Mouse (Mus musculus): ENCODE results near the gene Hist1h4b.
"Not testable (repeated sequence)": the region's sequence is repeated elsewhere in the genome, so short reads cannot be mapped to it uniquely, and the experiment has no call there.

Gene Hist1h4b

DNA sequence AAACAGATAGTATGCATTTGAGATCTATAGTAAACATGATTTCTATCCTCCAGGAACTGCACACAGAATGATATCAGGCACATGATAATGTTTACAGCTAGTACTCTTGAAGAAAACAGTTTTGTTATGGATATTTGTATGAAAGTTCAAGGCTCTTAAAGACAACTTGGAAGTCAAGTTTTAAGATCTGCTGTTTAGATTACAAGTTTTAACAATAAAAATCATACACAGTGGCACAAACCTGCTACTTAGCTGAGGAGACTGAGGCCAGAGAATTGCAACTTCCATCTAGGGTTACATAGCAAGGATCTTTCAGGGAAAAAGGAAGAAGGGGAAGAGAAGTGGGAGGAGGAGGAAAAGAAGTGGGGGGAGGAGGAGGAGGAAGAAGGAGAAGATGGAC lies 1.8 kb upstream of the Hist1h4b start:
- DNase-seq (ENCODE audit: extremely low read depth, insufficient read length, low spot score) = no peak

DNA sequence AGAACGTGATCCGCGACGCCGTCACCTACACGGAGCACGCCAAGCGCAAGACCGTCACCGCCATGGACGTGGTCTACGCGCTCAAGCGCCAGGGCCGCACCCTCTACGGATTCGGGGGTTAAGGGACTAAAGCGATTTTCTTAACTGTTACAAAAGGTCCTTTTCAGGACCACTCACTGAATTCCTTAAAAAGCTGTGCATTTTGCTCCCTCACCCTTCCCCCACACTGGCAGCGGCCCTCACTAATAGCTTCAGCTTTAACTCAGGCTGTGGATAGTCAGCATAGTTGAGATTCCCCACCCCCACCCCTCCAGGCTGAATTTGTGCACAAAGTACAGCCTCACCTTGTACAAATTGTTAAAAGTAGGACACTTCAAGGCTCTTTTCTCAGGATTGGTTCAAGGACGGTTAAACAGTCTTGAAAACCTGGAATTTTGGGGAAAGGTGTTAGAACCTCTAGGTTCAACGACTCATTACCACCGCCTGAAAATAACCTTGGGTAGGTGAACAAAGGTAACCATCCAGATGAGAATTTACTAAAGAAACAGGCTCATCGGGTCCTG lies 479 bp downstream of the Hist1h4b start:
- peak; percentile 91 for DNase-seq (ENCODE audit: extremely low read depth, insufficient read length, low spot score)

DNA sequence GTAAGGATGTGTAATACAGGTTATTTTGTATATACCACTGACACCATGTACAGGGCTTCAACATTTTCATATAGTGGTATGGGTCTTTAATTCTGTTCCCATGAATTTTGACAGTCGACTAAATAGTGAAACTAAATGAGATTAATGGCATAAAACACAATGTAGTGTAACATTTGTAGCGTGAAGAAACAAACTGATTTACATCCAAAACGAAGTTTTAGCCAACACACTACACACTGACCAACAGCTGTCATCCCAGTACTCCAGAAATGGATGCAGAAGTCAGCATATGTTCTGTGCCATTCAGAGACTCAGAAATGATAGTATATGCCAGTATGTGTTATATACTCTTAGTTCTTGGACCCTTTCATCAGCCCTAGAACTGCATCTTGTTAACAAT lies 1.1 kb downstream of the Hist1h4b start:
- no peak for DNase-seq (ENCODE audit: extremely low read depth, insufficient read length, low spot score)

DNA sequence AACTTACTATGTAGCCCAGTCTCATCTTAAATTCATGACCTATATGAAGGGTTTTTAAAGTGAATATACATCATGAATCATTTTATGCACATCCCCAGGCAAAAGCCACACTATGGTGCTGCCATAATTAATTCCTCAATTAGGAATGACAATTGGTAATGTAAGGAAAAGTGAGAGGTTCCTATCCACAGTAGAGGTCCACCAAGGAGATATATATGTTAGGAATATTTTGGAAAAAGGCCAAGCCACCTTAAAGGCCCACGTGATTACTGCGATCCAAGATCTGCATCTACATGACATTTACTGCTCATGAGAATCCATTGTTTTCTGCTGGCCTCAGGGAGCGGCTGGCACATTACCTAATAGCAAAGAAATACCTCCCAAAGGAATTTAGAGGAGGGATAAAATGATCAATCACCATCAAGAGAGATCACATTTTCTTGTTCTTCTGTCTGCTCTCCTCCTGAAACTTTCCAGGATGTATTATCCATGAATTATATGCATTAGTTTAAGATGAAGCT lies 2.5 kb downstream of the Hist1h4b start:
- no peak for DNase-seq (ENCODE audit: extremely low read depth, insufficient read length, low spot score)

DNA sequence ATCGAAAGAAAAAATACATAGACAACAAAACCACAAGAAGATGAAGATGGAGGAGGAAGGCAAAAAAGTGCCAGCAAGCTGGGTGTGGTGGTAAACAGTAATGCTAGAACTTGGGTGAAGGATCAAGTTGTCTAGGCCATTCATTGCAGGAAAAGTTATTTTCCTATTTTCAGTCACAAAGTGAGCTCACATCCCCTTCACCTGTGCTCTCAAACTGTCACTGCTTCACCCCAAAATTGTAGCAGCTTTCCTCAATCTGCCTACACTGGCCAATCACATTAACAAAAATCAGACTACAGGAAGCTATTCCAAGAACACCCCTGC lies 3.1 kb downstream of the Hist1h4b start:
- DNase-seq (ENCODE audit: extremely low read depth, insufficient read length, low spot score) = peak; percentile 20

DNA sequence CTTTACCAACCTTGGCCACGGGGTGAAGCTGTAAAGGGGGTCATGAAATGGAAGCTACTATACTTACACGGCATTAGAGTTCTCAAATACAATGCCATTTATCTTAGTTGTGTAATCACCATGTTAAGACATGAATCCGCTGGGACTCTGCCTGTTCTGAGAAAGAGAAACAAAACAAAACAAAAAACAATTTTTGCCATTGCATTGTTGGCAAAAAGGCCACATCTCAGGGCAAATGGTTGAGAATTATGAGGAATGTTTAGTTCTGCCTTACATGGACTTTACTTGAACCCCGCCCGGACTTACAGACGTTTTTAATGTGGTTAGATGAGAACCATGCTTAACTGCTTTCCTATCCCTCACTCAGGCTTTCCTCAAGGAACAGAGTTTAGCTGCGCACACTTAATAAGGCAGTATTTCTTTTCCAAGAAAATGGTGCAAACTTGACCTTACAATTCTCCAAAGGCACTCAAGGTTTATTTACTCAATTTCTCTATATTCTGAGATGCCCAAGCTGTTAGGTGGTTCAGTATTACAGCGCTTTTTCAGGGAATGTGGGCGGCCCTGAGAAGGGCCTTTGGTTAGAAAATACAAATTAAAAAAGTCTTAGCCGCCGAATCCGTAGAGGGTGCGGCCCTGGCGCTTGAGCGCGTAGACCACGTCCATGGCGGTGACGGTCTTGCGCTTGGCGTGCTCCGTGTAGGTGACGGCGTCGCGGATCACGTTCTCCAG lies 3.6 kb downstream of the Hist1h4b start:
- DNase-seq (ENCODE audit: extremely low read depth, insufficient read length, low spot score) = peak; percentile 70

DNA sequence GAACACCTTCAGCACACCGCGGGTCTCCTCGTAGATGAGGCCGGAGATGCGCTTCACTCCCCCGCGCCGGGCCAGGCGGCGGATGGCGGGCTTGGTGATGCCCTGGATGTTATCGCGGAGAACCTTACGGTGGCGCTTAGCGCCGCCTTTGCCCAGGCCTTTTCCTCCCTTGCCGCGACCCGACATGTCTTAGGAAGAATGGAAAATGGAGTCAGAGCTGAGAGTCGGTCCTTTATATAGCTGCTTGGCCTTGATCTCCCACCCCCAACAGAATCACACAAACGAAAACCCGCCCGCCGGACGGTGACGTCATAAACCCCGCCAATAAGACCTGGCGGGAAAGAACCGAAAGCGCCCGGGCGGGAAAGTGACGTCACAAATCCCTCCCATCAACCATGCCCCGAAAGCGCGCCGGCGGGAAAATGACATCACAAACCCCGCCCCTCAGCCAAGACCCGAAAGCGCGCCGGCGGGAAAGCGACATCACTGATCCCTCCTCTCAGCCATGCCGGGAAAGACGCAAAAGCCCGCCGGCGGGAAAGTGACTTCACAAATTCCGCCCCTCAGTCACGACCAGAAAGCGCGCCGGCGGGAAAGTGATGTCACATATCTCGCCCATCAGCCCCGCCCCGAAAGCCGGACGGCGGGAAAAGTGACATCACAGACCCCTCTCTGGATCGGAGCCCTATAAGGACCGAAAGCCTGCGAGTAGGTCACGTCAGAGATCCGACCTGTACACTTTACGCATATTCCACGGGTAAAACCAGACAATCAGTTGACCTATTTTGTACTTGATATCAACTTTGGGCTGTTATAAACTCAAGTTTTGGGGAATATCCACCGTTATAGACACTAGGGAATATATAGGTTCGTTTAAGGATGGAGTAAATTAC lies 4.4 kb downstream of the Hist1h4b start, which contains the start of gene Hist1h4a:
Gene Hist1h4a, minus strand, starts transcription at position 259 of the 893 bp plus-strand sequence.
- peak; percentile 97 for DNase-seq (ENCODE audit: extremely low read depth, insufficient read length, low spot score)

DNA sequence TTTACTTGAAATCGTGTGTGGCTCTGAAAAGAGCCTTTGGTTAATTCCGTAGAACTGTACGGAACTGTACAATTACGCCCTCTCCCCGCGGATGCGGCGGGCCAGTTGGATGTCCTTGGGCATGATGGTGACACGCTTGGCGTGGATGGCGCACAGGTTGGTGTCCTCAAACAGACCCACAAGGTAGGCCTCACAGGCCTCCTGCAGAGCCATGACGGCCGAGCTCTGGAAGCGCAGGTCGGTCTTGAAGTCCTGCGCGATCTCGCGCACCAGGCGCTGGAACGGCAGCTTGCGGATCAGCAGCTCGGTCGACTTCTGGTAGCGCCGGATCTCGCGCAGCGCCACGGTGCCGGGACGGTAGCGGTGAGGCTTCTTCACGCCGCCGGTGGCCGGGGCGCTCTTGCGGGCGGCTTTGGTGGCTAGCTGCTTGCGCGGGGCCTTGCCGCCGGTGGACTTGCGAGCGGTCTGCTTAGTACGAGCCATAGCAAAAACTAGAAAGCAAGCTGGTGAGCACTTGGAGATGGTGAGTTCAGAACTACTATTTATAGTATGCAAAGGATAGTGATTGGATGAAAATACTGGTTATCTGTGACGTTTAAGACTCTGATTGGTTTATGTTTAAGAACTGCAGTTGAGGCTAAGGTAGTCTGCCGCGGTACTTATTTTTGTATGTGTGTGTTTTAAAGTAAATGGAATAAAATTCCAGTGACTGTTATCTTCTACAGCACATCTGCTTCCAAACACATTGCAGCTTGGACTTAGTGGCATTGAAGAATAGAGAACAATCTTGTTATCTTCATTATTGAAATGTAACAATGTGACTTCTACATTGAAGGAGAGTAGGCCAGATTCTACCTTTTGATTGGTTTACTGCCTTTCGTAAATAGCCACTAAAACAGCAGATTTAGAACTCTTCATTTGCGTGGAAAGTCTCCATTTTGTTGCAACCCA lies 5.3 kb downstream of the Hist1h4b start, which contains the start of gene Hist1h3a:
Gene Hist1h3a, minus strand, starts transcription at position 516 of the 951 bp plus-strand sequence.
- peak; percentile 87 for DNase-seq (ENCODE audit: extremely low read depth, insufficient read length, low spot score)

DNA sequence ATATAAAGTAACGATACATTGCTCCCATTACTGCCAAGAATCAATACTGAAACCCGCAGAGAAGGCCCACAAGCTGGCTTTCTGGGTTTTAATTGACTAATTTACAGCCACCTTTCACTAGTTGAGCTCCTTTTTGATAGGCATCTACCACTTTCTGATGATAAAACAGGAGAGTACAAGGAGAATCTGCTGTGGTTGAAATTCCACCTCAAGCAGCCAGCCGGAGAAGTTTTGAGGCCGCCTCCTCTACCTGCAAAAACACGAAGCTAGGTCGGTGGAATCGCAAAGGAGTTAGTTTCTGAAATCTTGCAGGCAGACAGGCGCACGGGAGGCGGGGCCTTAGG lies 6.4 kb downstream of the Hist1h4b start:
- no peak for DNase-seq (ENCODE audit: extremely low read depth, insufficient read length, low spot score)

DNA sequence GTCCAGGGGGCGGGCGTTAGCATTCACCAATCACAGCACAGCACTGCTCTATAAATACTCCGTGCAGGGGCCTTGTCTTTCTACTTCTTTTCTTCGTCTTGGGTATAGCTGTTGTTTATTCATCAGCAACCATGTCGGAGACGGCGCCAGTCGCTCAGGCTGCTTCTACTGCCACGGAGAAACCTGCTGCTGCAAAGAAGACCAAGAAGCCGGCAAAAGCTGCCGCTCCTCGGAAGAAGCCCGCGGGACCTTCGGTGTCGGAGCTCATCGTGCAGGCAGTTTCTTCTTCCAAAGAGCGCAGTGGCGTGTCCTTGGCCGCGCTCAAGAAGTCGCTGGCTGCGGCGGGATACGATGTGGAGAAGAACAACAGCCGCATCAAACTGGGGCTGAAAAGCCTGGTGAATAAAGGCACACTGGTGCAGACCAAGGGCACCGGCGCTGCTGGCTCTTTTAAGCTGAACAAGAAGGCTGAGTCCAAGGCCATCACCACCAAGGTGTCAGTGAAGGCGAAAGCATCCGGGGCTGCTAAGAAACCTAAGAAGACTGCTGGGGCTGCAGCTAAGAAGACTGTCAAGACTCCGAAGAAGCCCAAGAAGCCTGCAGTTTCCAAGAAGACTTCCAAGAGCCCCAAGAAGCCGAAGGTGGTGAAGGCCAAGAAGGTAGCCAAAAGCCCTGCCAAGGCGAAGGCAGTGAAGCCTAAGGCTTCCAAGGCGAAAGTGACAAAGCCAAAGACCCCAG lies 6.9 kb downstream of the Hist1h4b start, which contains the start of gene Hist1h1a:
Gene Hist1h1a, plus strand, starts transcription at position 81 of the 738 bp plus-strand sequence.
- peak; percentile 90 for DNase-seq (ENCODE audit: extremely low read depth, insufficient read length, low spot score)

DNA sequence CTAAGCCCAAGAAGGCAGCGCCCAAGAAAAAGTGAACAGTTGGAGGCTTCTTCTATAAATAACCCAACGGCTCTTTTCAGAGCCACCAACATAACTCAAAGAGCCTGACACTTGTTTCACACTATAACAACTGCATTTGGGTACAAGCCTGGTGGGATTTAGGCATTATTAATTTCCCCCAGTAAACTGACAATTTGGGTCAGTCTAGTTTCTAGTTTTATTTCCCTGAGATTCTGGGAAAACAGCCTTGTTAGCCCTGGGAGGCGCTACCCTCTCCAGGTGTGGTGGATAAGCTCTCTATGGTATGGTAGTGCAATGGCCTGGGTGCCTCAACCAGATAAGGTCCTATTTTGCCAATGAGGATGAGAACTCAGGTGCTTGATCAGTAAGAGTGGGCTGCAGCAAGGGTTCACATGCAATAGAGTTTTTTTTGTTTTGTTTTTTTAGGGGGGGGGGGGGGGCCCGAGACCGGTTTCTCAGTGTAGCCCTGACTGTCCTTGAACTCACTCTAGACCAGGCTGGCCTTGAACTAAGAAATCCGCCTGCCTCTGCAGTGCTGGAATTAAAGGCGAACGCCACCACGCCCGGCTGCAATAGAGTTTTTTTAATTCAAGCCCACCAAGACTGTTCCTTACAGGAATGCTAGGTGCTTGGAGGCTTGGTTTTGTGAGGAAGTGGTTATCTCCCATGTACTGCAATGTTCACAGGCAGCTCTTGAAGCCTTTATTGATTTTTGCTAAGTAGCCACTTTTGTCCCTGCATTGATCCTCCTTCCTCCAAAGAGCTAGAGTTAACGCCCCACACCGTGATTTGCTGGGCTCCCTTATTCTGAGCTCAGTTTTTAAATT lies 7.7 kb downstream of the Hist1h4b start:
- peak; percentile 39 for DNase-seq (ENCODE audit: extremely low read depth, insufficient read length, low spot score)

DNA sequence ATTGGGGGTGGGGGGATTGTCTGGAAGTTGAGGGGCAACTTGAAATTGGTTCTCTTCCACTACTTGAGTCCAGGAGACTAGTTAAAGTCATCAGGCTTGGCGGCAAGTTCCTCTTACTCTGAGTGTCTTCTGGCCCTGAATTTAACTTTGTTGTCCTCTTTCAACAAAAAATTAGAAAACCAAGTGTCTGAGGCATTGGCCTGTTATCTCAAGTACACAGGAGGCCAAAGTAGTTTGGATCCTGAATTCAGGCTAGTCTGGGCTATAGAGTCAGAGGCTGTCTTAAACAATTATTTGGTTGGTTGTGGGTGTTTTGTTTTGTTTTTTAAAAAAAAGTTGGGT lies 8.3 kb downstream of the Hist1h4b start:
- DNase-seq (ENCODE audit: extremely low read depth, insufficient read length, low spot score) = no peak

DNA sequence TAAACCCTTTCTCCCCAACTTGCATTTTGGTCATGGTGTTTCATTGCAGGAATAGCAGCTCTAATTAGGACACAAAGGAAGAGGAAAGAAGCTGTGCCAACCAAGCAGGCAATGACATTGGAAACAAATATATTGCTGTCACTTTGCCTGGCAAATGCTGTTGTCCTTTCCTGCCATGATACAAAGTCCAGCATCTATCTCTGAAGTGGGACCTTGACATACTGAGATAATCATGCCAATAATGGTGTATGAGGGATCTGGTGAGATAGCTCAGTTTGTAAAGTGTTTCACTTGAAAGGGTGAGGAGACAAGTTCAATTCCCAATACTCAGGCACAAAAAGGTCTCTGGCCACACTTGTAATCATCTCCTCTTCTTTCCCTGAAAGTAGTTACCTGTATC lies 10.0 kb downstream of the Hist1h4b start:
- no peak for DNase-seq (ENCODE audit: extremely low read depth, insufficient read length, low spot score)

DNA sequence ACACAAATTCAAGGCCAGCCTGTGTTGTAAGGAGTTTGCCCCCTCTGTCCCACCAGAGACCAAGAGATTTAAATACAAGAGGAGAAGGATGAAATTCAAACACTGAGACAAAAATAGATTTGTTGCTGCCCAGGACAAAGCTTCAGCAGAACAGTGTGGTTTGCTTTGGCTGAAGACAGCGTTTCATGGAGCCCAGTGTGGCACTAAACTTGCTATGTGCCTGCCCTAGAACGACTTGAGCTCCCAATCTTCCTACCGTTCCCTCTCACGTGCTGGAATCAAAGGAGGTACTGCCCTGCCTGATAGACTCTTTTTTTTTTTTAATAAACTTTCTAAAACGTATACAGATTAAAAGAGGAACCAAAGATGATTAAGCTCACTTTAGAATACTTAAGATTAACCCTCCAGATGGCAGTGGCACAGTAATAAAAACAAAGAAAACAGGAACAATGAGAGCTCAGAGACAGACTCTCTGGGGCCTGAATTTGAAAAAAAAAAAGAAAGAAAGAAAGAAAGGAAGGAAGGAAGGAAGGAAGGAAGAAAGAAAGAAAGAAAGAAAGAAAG lies 12.1 kb downstream of the Hist1h4b start:
- DNase-seq (ENCODE audit: extremely low read depth, insufficient read length, low spot score) = no peak

DNA sequence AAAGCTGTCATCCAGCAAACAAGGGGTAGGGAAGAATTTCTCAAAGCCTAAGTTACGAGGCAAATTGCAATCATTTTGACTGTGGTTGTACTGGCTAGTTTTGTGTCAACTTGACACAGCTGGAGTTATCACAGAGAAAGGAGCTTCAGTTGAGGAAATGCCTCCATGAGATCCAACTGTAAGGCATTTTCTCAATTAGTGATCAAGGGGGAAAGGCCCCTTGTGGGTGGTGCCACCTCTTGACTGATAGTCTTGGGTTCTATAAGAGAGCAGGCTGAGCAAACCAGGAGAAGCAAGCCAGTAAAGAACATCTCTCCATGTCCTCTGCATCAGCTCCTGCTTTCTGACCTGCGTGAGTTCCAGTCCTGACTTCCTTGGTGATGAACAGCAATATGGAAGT lies 12.8 kb downstream of the Hist1h4b start, which contains the start of gene Trim38:
Gene Trim38, plus strand, starts transcription at position 301 of the 400 bp plus-strand sequence.
- not testable (repeated sequence) for DNase-seq (ENCODE audit: extremely low read depth, insufficient read length, low spot score)

DNA sequence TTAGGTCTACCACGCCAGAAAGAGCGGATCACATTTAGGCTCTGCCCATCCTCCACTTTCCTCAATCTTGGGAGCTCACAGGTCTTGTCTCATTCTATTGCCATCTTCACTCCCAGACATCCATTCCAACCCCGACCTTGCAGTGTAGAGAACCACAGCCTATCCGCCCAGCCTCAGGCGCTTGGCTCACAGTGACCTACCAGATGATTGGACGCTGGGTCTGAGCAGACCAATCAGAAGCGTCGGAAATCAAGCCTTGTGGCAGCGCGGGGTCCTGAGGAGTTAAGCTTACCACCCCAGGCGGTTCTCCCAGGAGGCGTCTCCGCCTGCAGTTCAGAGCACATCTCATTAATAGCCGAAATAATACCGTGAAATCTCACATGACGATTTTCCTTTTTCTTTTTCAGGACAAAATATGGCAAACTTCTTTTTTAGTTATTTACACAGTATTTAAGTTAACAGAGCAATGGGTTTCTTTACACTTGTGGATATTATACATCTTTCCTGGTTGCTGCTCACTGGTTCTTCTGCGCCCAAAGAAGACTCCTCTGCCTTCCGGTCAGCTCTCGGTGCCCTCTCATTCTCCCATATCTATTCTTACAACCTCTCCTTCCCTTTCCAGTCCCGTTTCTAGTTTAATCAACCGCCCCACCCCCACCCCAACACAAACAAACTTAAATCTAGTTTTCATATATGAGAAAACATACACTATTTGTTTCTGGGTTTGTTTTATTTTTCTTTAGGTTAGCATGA lies 15.9 kb downstream of the Hist1h4b start:
- DNase-seq (ENCODE audit: extremely low read depth, insufficient read length, low spot score) = no peak

DNA sequence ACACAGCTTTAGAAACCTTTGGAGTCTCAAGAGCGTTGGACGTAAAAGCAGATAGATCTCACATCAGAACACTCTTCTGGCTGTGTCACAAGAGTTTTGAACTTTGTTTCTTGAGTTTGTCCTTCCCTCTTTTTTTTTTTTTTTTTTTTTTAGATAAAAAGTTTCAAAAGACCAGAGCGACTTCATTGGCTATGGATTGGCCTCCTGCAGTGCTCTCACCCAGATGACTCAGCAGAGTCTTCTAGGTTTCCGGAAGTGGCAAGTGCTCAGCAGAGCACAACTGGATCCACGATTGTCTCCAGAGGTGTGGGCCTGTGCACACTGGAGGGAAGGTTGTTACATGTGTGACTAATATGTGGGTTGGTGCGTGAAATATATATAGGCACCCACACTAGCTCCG lies 21.5 kb downstream of the Hist1h4b start:
- DNase-seq (ENCODE audit: extremely low read depth, insufficient read length, low spot score) = no peak

DNA sequence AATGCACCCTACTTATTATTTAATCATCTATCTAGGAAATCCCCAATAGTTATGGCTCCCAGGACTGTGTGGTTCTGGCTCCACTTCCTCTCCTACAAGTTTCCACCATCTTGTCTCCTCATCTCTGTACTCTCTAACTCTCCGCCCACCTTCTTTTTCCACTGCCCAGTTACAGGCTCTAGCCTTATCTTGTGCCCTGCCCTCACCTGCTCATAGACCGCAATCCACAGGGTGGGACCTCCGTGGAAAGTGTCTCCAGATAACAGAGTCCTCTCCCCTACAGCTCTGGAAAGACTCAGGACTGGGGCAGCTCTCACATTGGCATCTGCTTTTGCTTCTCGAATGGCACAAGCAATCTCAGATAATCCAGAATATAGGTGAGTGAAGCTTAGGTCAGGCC lies 22.2 kb downstream of the Hist1h4b start:
- no peak for DNase-seq (ENCODE audit: extremely low read depth, insufficient read length, low spot score)
